Mouse (Mus musculus) hindbrain, postnatal 0 days (tissue): ENCODE results near the gene Syk. TPM values are rescaled to one million over a fixed set of nuclear protein-coding genes. Genes with fewer than 3 reads are reported as not detected.

ENCODE experiments used
- ATAC-seq: fragments of 200-750 bp; cut with Nextera tagmentation; 2 replicates; pipeline ENCODE4 v1.8.0; 2017; ENCODE audit warnings: mild to moderate bottlenecking, moderate TSS enrichment, moderate library complexity
- DNase-seq: peaks from one replicate; pipeline ENCODE4 v3.0.0-alpha.2; 2015; ENCODE audit warnings: low spot score
- H3K27ac ChIP-seq: fragments of 300-500 bp; sonication (generic); 2 replicates; pipeline ENCODE4 v1.5.1; 2014; ENCODE audit warnings: mild to moderate bottlenecking
- H3K27me3 ChIP-seq: fragments of 300-500 bp; sonication (generic); 2 replicates; pipeline ENCODE4 v1.6.1; 2014; ENCODE audit warnings: low read length, mixed read lengths; ENCODE audit not compliant: insufficient read depth
- H3K36me3 ChIP-seq: fragments of 300-500 bp; sonication (generic); 2 replicates; pipeline ENCODE4 v1.6.1; 2014; ENCODE audit warnings: low read length, mixed read lengths; ENCODE audit not compliant: insufficient read depth
- H3K4me1 ChIP-seq: fragments of 300-500 bp; sonication (generic); 2 replicates; pipeline ENCODE4 v1.6.1; 2014; ENCODE audit warnings: antibody characterized with exemption, low read length, mixed read lengths; ENCODE audit not compliant: insufficient read depth
- H3K4me2 ChIP-seq: fragments of 300-500 bp; sonication (generic); 2 replicates; pipeline ENCODE4 v1.6.1; 2014; ENCODE audit warnings: low read depth, mild to moderate bottlenecking, low read length, moderate library complexity, mixed read lengths
- H3K4me3 ChIP-seq: fragments of 300-500 bp; sonication (generic); 2 replicates; pipeline ENCODE4 v1.5.1; 2014; ENCODE audit warnings: low read length
- H3K9ac ChIP-seq: fragments of 300-500 bp; sonication (generic); replicated peaks from 2 replicates; pipeline ENCODE4 v1.6.1; 2014; ENCODE audit warnings: mild to moderate bottlenecking, low read length, moderate library complexity, mixed read lengths
- H3K9me3 ChIP-seq: fragments of 300-500 bp; sonication (generic); 2 replicates; pipeline ENCODE4 v1.6.1; 2016; ENCODE audit warnings: low read length, mixed read lengths
- CTCF ChIP-seq: IDR thresholded peaks from 2 replicates; pipeline ENCODE4 v1.5.1; 2016; ENCODE audit warnings: antibody characterized with exemption, control low read depth, low read depth
- WGBS: fragments of 180-500 bp; shearing (Covaris S2); extraction: QIAGEN DNeasy Blood & Tissue Kit; methylation state at CpG from one replicate; pipeline ENCODE4 v1.1.7; 2014; 5-methylcytosine and 5-hydroxymethylcytosine counted together
- polyA plus RNA-seq: library from polyadenylated mRNA; unstranded; fragments of >200 nt; fragmentation: Nextera tagmentation; extraction: Ambion mirVana; gene quantifications from 2 replicates; pipeline ENCODE4 v1.2.1, GENCODE M21; 2015
- total RNA-seq: library from RNA; depleted of rRNA; stranded (reverse); fragments of >200 nt; gene quantifications from 2 replicates; pipeline ENCODE4 v1.2.3, GENCODE M21; 2014

Syk gene
- total and polyA plus RNA-seq, 2 experiments from 2014 or later = 1.2 to 2.7 TPM

DNA sequence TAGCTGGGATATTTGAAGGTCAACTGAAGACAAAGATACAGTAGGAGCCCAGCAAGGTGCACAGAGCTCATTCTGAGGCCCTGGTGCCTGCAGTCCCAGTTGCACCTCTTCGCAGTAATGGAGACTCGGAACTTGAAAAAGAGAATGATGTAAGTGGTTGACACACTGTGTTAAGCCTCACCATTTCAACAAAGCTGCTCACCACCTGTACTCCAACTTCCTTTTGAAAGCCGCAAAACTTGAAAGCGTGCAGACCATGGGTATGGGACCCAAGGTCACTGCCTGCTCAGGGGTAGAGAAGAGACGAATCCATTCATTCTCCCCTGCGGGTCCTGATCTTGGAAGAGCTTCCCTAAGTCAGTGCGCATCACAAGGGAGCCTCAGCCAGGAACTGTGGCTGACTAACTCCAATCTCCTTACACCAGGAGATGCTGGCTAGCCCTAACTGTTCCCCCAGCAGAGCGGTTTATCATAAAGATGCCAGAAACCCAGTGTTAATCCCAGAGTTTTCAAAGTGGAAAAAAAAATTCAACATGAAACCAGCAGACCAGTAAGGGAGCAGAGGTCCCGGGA, 16.7 kb upstream of the Syk start:
- no peak overlapping the region for H3K4me2 ChIP-seq
- H3K36me3 ChIP-seq = no peaks in the 10 kb centered on the region
- no peak for TF ChIP-seq CTCF
- 0 out of 2 replicates have a peak, but pooled peaks cover 3% of the 10 kb centered on the region for H3K4me1 ChIP-seq
- H3K27ac ChIP-seq = no peak overlapping the region
- WGBS = 92% methylated on average over 9 of the region's 9 CpGs
- H3K9ac ChIP-seq = no peak overlapping the region
- no peak for DNase-seq
- H3K27me3 ChIP-seq = no peaks in the 10 kb centered on the region
- ATAC-seq = no peak
- no peaks in the 10 kb centered on the region for H3K9me3 ChIP-seq
- no peak overlapping the region for H3K4me3 ChIP-seq

DNA sequence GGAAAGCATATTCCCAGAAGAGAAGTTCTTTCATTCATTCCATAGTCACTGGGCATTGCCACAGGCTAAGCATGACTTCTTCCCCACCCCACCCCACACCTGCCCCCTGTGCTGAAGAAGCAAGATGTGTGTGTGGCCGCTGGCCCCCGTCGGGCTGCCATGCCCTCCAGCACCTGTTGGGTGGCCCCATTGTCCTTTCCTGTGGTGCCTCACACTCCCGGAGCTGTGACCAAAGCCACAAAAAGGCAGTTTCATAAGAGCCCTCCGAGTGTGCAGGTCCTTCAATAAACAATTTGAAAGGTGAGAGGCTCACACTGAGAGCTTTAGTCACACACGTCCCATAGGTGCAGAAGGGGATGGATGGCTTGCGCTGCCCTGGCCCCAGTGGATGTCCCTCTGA, 16.2 kb upstream of the Syk start:
- no peak for TF ChIP-seq CTCF
- 82% methylated on average over 7 of the region's 7 CpGs for WGBS
- ATAC-seq = no peak

DNA sequence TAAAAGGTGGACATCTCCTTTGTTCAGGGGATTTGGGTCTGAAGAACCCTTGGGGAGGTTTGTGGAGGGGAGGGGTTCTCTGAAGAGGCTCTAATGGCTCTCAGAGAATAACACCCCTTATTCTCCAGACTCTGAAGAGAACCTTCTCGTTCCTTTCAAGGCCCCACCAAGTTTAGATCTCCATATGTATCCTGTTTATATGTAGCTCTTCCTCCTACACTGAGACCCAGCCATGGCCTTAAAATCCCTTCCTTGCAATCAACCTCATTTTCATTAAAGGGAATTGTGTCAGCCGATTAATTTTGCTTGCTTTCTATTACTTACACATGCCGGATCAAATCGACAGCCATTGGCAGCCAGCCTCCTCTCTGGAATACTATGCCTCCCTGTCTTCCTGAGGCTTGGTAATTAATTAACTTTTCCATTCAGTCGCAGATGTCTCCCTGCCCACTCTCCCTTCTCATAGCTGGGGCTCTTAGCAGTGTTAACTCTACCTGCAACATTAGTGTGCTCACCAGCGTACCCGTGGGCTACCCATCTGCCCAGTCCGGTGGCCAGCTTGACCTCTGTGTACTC, 13.7 kb upstream of the Syk start:
- no peak for TF ChIP-seq CTCF
- Histone ChIP-seq H3K9ac (no peak overlapping the region), H3K27ac (no peak overlapping the region), H3K4me2 (no peak overlapping the region), H3K27me3 (no peaks in the 10 kb centered on the region), H3K4me1 (no peaks in the 10 kb centered on the region), H3K36me3 (no peaks in the 10 kb centered on the region), H3K4me3 (no peak overlapping the region), H3K9me3 (no peaks in the 10 kb centered on the region)
- peak; percentile 60 for DNase-seq
- no peak for ATAC-seq
- 37% methylated on average over 8 of the region's 8 CpGs for WGBS

More for the DNA sequence above, 16.2 kb upstream of the Syk start:
- H3K4me2 ChIP-seq = no peak overlapping the region
- H3K9me3 ChIP-seq = no peaks in the 10 kb centered on the region
- DNase-seq = no peak
- H3K4me3 ChIP-seq = no peak overlapping the region
- no peaks in the 10 kb centered on the region for H3K36me3 ChIP-seq
- no peak overlapping the region for H3K27ac ChIP-seq
- no peaks in the 10 kb centered on the region for H3K4me1 ChIP-seq
- no peak overlapping the region for H3K9ac ChIP-seq
- no peaks in the 10 kb centered on the region for H3K27me3 ChIP-seq

DNA sequence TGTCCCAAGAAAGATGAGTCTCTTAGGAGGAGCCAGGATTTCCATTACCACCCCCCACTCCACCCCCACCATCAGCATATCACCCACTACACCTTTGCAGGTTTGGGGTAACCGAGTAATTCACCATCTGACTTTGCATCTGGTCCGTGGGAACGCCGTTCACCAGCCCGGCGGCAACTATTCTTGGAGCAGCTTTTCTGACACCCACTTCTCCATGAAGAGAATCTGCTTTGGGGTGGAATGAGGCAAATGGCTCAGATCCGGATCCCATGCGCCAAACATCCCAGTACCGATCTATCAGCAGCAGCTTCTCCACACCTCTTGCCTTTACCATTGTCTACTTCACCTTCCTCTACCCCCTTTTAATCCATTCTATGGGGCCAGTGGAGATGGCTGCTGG, 12.7 kb upstream of the Syk start:
- H3K9ac ChIP-seq = no peak overlapping the region
- H3K36me3 ChIP-seq = no peaks in the 10 kb centered on the region
- no peaks in the 10 kb centered on the region for H3K4me1 ChIP-seq
- no peak overlapping the region for H3K27ac ChIP-seq
- no peaks in the 10 kb centered on the region for H3K27me3 ChIP-seq
- no peak for DNase-seq
- H3K4me2 ChIP-seq = no peak overlapping the region
- no peak for ATAC-seq
- H3K9me3 ChIP-seq = no peaks in the 10 kb centered on the region
- H3K4me3 ChIP-seq = no peak overlapping the region
- TF ChIP-seq CTCF = no peak
- 92% methylated on average over 9 of the region's 9 CpGs for WGBS

DNA sequence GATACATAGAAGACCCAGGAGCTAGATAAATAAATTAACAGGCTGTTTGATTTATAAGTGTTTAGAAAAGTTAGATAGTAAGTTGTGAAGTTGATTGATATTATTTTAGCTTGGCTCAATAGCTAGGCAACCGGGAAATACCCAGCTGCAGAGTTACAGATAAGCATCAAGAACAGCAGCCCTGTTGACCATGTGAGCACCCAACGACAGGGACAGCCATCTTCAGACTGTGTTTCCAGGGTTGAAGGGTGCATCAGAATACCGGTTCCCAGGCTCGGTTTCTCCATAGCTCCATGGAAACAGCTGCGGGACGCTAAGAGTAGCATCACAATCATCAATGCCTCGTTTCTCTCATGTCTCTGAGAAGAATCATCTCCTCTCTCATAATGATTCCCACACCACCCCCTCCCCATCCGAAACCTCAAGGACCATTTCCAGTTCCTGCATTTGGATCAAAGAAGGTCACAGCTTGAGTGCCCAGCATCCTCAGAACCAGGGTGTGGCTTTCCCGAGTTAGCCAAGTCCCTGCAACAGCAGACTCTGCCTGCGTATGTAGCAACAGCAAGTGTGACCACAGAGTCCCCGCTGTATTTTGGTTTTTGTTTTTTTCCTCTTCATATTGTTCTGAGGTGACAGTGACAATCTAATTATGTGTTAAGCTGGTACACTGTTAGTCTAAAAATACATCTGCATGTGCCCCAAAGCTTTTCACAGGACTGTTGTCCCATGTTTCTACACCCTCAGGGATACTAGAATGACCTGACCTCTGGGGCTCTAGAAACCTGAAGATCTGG, 11.2 kb upstream of the Syk start:
- Histone ChIP-seq H3K4me2 (no peak overlapping the region), H3K36me3 (no peaks in the 10 kb centered on the region), H3K27ac (no peak overlapping the region), H3K9me3 (no peaks in the 10 kb centered on the region), H3K4me3 (no peak overlapping the region), H3K9ac (no peak overlapping the region), H3K27me3 (no peaks in the 10 kb centered on the region), H3K4me1 (no peaks in the 10 kb centered on the region)
- no peak for ATAC-seq
- no peak for DNase-seq
- TF ChIP-seq CTCF = no peak
- 60% methylated on average over 11 of the region's 11 CpGs for WGBS

- Histone ChIP-seq H3K36me3 (no peaks in the 10 kb centered on the region), H3K4me2 (no peak overlapping the region), H3K27ac (no peak overlapping the region), H3K4me1 (no peaks in the 10 kb centered on the region), H3K9ac (no peak overlapping the region), H3K4me3 (no peak overlapping the region), H3K27me3 (no peaks in the 10 kb centered on the region), H3K9me3 (no peaks in the 10 kb centered on the region)
- no peak for ATAC-seq
- DNase-seq = no peak
- WGBS = 78% methylated on average over 9 of the region's 9 CpGs
- no peak for TF ChIP-seq CTCF
Measured at GRCm38 (mm10) chr13:52572451-52573446, 10.2 kb upstream of the Syk start.
